Mouse (Mus musculus): ENCODE data around the gene Myadml2. TPM values are rescaled to one million over a fixed set of nuclear protein-coding genes. Genes with fewer than 3 reads are reported as not detected.

Gene Myadml2
- polyA plus RNA-seq, 1 experiment from 2014 or later = 0.81 TPM

DNA sequence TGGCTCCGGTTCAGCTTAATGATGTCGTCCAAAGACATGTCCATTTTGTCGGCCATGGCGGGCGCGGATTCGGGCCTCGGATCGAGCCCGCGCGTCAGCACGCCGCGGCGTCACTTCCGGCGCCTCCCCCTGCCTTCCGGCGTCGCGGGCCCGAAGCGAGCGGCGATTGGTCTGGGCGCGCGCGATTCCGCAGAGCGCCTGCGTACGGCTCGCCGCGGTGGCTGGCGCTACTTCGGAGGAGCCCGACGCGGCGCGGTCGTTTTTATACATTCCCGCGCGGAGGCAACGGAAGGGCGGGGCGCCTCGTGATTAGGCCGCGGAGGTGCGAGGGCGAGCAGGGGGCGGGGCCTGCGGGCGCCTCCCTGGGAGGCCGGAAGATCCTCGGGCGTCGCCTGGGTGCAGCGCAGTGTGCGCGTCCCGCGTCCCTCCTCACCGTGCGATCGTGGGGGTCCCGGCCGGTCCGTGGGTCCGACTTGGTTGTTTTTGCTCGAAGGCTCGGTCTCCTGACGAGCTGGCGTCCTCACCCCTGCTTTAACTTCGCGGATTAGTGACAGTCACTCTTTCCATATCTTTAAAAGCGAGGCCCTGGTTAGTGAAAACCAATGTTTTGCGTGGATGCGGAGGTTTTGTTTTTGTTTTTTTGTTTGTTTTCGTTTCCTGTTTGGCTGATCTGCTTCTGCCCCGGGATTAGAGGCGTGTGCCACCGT is 49.5 kb downstream of the Myadml2 start, which contains the start of the genes Alyref and Anapc11:
Gene Alyref (minus strand): TSS at position 83 of the 707 bp plus-strand sequence.
Gene Anapc11 (plus strand): TSS at position 139 of the 707 bp plus-strand sequence.
- H3K4me3 ChIP-seq = peak within 1 kb of the TSS; percentile 100
- peaks cover 57% of the 10 kb centered on the region for H3K36me3 ChIP-seq
- H3K27ac ChIP-seq = peak within 1 kb of the TSS; percentile 53; the same call in 1 of the 2 replicates
- H3K4me2 ChIP-seq (replicated peaks) = peak within 1 kb of the TSS; percentile 98
- ATAC-seq (ENCODE audit: low FRiP score, low read depth) = peak; percentile 94
- no peaks in the 10 kb centered on the region for H3K9me3 ChIP-seq
- WGBS = under 1% methylated on average over 88 of the region's 88 CpGs
- peak within 1 kb of the TSS; percentile 99 for H3K9ac ChIP-seq
- no peaks in the 10 kb centered on the region for H3K27me3 ChIP-seq (replicated peaks)
- peaks cover 23% of the 10 kb centered on the region for H3K4me1 ChIP-seq

DNA sequence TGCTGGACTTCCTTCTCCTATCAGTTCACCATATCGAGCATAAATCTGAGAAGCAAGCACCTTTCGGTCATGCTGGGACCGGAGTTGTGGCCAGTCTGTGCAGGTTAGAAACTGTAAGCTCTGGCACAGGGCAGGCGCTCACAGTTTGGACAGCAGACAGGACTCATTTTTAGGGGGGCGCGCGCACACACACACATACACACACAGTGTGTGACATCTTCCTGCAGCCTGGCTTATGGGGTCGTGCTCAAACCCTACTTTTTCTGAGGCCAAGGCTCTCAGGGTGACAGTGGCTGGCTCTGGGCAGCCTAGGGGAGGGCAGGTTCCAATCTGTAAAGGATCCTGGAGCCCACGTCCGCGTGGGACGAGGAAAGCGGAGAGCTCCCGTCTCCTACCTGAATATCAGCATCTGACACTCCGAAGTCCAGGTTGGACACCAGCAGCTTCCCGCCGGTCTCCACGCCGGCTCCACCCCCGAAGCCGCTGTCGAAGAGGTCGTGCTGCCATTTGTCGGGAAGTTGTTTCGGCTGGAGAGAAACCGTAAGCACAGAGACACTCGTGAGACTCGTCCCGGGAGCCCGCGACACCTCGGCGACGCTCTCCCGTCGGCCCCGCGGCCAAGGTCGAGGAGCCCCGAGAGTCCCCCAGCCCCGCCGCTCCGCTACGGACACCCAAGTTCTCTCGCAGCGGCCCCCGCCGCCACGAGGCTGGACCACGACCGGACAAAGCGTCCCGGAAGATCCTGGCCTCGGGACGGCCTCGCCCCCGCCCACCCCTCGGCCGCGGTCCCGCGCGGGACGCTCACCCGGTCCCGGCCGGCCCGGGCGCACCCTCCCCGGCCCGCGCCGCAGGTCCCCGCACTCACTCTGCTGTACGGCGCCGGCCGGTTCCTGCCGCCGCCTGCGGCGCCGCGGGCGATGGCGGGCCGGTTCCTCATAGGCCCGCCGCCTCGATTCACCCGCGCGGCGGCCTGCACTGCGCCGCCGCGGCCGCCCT is 50.4 kb downstream of the Myadml2 start:
- Histone ChIP-seq H3K9me3 (no peaks in the 10 kb centered on the region), H3K4me2 (replicated peaks) (peak overlapping the region; percentile 98), H3K36me3 (peaks cover 58% of the 10 kb centered on the region), H3K4me1 (peaks cover 23% of the 10 kb centered on the region), H3K9ac (peak overlapping the region; percentile 99), H3K4me3 (peak overlapping the region; percentile 100), H3K27me3 (replicated peaks) (no peaks in the 10 kb centered on the region), H3K27ac (peak overlapping the region; percentile 53; the same call in 1 of the 2 replicates)
- ATAC-seq (ENCODE audit: low FRiP score, low read depth) = peak; percentile 58
- WGBS = 5% methylated on average over 99 of the region's 99 CpGs

Small RNA genes within 50 kb of the gene (microRNA-seq; reads per million reads assigned to microRNA genes)
- gene Mir6936 = 1.3 reads per million

Other genes starting within 250 kb of the Myadml2 start
- gene Nploc4, start 210.4 kb downstream of the Myadml2 start, polyA plus RNA-seq (2016; fragmentation: Nextera tagmentation; extraction: Ambion mirVana) = 47.2 and 54.6 TPM in 2 replicates
- 0.15 TPM in 1 of 2 replicates, not detected in the other for gene Tspan10, start 205.5 kb downstream of the Myadml2 start, polyA plus RNA-seq (2016; fragmentation: Nextera tagmentation; extraction: Ambion mirVana)
- gene Pde6g, start 194.7 kb downstream of the Myadml2 start, polyA plus RNA-seq (2016; fragmentation: Nextera tagmentation; extraction: Ambion mirVana) = 0.27 and 0.32 TPM in 2 replicates
- gene Oxld1, start 190.1 kb downstream of the Myadml2 start, polyA plus RNA-seq (2016; fragmentation: Nextera tagmentation; extraction: Ambion mirVana) = 12.5 and 13.8 TPM in 2 replicates
- 30.9 and 34.7 TPM in 2 replicates for gene Ccdc137, start 190.0 kb downstream of the Myadml2 start, polyA plus RNA-seq (2016; fragmentation: Nextera tagmentation; extraction: Ambion mirVana)
- 63.6 and 64.5 TPM in 2 replicates for gene Arl16, start 180.6 kb downstream of the Myadml2 start, polyA plus RNA-seq (2016; fragmentation: Nextera tagmentation; extraction: Ambion mirVana)
- 116 and 117 TPM in 2 replicates for gene Mrpl12, start 163.5 kb downstream of the Myadml2 start, polyA plus RNA-seq (2016; fragmentation: Nextera tagmentation; extraction: Ambion mirVana)
- gene Slc25a10, start 156.3 kb downstream of the Myadml2 start, polyA plus RNA-seq (2016; fragmentation: Nextera tagmentation; extraction: Ambion mirVana) = 37.9 TPM in 2 replicates
- gene Gcgr, start 117.5 kb downstream of the Myadml2 start, polyA plus RNA-seq (2016; fragmentation: Nextera tagmentation; extraction: Ambion mirVana) = 0.13 and 0.22 TPM in 2 replicates
- gene Mcrip1, start 98.4 kb downstream of the Myadml2 start, polyA plus RNA-seq (2016; fragmentation: Nextera tagmentation; extraction: Ambion mirVana) = 234 and 239 TPM in 2 replicates
- not detected in 2 replicates for gene Ppp1r27, start 97.0 kb downstream of the Myadml2 start, polyA plus RNA-seq (2016; fragmentation: Nextera tagmentation; extraction: Ambion mirVana)
- 425 and 451 TPM in 2 replicates for gene P4hb, start 74.9 kb downstream of the Myadml2 start, polyA plus RNA-seq (2016; fragmentation: Nextera tagmentation; extraction: Ambion mirVana)
- gene Arhgdia, start 66.5 kb downstream of the Myadml2 start, polyA plus RNA-seq (2016; fragmentation: Nextera tagmentation; extraction: Ambion mirVana) = 582 and 606 TPM in 2 replicates
- gene Alyref, start 49.8 kb downstream of the Myadml2 start, polyA plus RNA-seq (2016; fragmentation: Nextera tagmentation; extraction: Ambion mirVana) = 509 and 592 TPM in 2 replicates
- gene Anapc11, start 49.7 kb downstream of the Myadml2 start, polyA plus RNA-seq (2016; fragmentation: Nextera tagmentation; extraction: Ambion mirVana) = 162 and 172 TPM in 2 replicates
- gene Npb, start 39.7 kb downstream of the Myadml2 start, polyA plus RNA-seq (2016; fragmentation: Nextera tagmentation; extraction: Ambion mirVana) = 0.80 and 0.83 TPM in 2 replicates
- gene Pcyt2, start 30.2 kb downstream of the Myadml2 start, polyA plus RNA-seq (2016; fragmentation: Nextera tagmentation; extraction: Ambion mirVana) = 151 and 155 TPM in 2 replicates
- gene Sirt7, start 22.9 kb downstream of the Myadml2 start, polyA plus RNA-seq (2016; fragmentation: Nextera tagmentation; extraction: Ambion mirVana) = 46.8 and 56.5 TPM in 2 replicates
- gene Mafg, start 14.6 kb downstream of the Myadml2 start, polyA plus RNA-seq (2016; fragmentation: Nextera tagmentation; extraction: Ambion mirVana) = 39.7 and 40.4 TPM in 2 replicates
- gene Pycr1, start 4.4 kb downstream of the Myadml2 start, polyA plus RNA-seq (2016; fragmentation: Nextera tagmentation; extraction: Ambion mirVana) = 27.2 and 27.8 TPM in 2 replicates
- 3.1 and 3.4 TPM in 2 replicates for gene Notum, start 13.0 kb upstream of the Myadml2 start, polyA plus RNA-seq (2016; fragmentation: Nextera tagmentation; extraction: Ambion mirVana)
- gene Aspscr1, start 24.8 kb upstream of the Myadml2 start, polyA plus RNA-seq (2016; fragmentation: Nextera tagmentation; extraction: Ambion mirVana) = 139 and 155 TPM in 2 replicates
- gene Cenpx, start 65.6 kb upstream of the Myadml2 start, polyA plus RNA-seq (2016; fragmentation: Nextera tagmentation; extraction: Ambion mirVana) = 108 and 114 TPM in 2 replicates
- gene Lrrc45, start 65.8 kb upstream of the Myadml2 start, polyA plus RNA-seq (2016; fragmentation: Nextera tagmentation; extraction: Ambion mirVana) = 70.9 and 72.6 TPM in 2 replicates
- 118 and 119 TPM in 2 replicates for gene Rac3, start 73.3 kb upstream of the Myadml2 start, polyA plus RNA-seq (2016; fragmentation: Nextera tagmentation; extraction: Ambion mirVana)
- 12.3 and 16.7 TPM in 2 replicates for gene Dcxr, start 79.1 kb upstream of the Myadml2 start, polyA plus RNA-seq (2016; fragmentation: Nextera tagmentation; extraction: Ambion mirVana)
- 0.95 and 1.6 TPM in 2 replicates for gene Cbr2, start 84.0 kb upstream of the Myadml2 start, polyA plus RNA-seq (2016; fragmentation: Nextera tagmentation; extraction: Ambion mirVana)
- 3.6 TPM in 2 replicates for gene Hmga1b, start 114.6 kb upstream of the Myadml2 start, polyA plus RNA-seq (2016; fragmentation: Nextera tagmentation; extraction: Ambion mirVana)
- gene Rfng, start 136.0 kb upstream of the Myadml2 start, polyA plus RNA-seq (2016; fragmentation: Nextera tagmentation; extraction: Ambion mirVana) = 77.2 and 81.3 TPM in 2 replicates
- 250 and 258 TPM in 2 replicates for gene Gps1, start 136.1 kb upstream of the Myadml2 start, polyA plus RNA-seq (2016; fragmentation: Nextera tagmentation; extraction: Ambion mirVana)
- 63.5 and 65.5 TPM in 2 replicates for gene Dus1l, start 148.2 kb upstream of the Myadml2 start, polyA plus RNA-seq (2016; fragmentation: Nextera tagmentation; extraction: Ambion mirVana)
- 87.6 and 102 TPM in 2 replicates for gene Fasn, start 176.4 kb upstream of the Myadml2 start, polyA plus RNA-seq (2016; fragmentation: Nextera tagmentation; extraction: Ambion mirVana)

Measured in neural tube, embryonic 12.5 days (tissue).